Mouse (Mus musculus): ENCODE data around the gene Nodal.

The Nodal gene

GRCm38 (mm10) chr10:61398125-61398524 is 19.6 kb upstream of the Nodal start:
- no peak for DNase-seq (ENCODE audit: low read depth in 2 of 2, low spot score in 2 of 2)

DNA sequence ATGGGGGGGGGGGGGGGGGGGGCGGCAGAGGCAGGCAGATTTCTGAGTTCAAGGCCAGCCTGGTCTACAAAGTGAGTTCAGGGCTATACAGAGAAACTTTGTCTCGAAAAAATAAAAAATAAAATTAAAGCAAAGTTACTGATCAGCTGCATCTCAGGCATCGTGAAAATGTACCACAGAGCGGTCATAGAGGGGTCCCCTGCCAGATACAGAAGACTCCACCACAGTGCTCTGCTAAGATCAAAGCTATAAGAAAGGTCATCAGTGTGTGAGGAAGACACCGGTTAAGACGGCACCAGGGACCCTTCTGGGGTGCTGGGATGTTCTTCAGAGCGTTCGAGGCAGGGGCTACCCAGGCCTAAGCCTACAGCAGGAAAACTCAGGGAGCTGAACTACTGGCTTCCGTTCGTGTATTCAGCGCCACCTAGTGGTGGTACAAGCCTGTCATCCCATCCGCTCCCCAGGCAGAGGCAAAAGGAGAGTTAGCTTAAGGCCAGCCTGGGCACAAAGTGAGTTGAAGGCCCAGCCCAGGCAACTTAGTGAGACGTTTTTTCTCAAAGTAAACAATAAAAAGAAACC is 18.5 kb upstream of the Nodal start:
- peak; percentile 28 to 56 for DNase-seq (ENCODE audit: low read depth in 2 of 2, low spot score in 2 of 2)

DNA sequence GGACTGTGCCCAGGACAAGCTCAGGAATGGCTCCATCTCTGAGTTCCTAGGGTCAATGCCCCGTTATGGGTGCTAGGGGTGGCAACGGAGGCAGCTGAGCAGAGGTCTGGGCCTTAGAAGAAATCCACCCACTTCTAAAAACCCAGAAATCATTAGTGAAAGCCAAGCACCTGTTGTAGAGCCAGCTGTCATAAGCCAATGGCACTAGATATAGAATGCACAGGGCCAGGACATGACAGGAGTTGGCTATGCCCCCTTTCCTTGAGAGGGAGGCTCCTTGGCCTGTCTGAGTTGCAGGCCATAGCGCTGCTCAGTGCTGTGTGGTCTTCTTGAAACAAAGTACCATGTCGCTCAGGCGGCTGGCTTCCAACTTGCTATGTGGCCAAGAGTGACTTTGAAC is 17.4 kb upstream of the Nodal start:
- DNase-seq (ENCODE audit: low read depth in 2 of 2, low spot score in 2 of 2), result no peak

- DNase-seq (ENCODE audit: low read depth in 2 of 2, low spot score in 2 of 2), result no peak
These were observed 15.3 kb upstream of the Nodal start for GRCm38 (mm10) chr10:61402480-61402879.

DNA sequence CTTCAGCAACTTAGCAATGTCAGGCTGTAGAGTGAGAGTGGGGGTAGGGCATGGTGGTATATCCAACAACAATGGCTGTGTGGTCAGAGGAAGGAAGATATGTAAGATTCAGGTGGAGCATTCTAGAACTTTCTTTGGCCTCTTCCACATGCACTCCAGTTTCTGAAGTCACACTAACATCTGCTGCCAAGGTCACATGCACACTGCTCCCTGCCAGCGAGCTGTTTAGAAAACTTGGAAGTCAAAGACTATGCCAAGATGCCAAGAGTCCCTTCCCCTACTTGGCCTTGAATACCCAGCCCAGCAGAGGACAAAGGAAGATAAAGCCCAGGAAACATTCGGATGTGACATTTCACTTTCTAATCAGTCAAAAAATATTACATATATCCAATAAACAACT is 14.9 kb upstream of the Nodal start:
- DNase-seq (ENCODE audit: low read depth in 2 of 2, low spot score in 2 of 2), result no peak

DNA sequence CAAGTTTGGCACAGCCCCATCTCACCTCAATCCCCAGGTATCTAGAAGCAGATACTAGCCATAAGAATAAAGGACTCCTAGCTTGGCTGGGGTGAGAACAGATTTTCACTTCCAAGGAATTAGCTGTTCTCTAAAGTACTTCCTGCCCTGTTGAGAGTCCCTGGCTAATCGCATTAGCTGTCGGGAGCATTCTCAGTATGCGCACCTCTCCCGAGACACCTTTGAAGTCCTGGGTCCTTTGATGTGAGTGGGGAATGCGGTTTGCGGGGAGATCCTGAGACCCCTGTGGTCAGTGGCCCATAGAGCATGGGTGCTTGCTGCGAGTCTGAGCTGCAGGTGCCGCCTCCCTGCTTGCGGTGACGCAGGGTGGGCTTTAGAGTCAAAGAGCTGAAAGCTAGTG is 11.8 kb upstream of the Nodal start:
- no peak for DNase-seq (ENCODE audit: low read depth in 2 of 2, low spot score in 2 of 2)

DNA sequence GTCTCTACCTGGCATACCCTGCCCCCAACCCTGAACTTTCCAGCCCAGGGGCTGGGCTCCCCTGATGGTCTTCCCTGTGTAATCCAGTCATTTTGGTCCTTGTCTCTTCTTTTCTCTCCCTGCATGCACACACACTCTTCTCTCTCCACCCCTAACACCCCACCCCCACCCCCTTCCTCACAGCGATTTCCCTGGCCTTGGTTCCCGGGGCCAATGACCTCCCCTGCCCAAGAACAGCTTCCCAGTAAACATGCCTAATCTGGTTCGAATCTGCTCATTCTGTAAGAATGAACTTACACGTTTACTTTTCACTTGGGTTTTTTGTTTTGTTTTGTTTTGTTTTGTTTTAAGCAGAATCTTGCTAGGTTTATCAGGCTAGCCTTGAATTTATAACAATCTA is 8.0 kb upstream of the Nodal start:
- DNase-seq (ENCODE audit: low read depth in 2 of 2, low spot score in 2 of 2), result no peak

- DNase-seq (ENCODE audit: low read depth in 2 of 2, low spot score in 2 of 2), result no peak
These were observed 7.6 kb upstream of the Nodal start for GRCm38 (mm10) chr10:61410193-61410592.

DNA sequence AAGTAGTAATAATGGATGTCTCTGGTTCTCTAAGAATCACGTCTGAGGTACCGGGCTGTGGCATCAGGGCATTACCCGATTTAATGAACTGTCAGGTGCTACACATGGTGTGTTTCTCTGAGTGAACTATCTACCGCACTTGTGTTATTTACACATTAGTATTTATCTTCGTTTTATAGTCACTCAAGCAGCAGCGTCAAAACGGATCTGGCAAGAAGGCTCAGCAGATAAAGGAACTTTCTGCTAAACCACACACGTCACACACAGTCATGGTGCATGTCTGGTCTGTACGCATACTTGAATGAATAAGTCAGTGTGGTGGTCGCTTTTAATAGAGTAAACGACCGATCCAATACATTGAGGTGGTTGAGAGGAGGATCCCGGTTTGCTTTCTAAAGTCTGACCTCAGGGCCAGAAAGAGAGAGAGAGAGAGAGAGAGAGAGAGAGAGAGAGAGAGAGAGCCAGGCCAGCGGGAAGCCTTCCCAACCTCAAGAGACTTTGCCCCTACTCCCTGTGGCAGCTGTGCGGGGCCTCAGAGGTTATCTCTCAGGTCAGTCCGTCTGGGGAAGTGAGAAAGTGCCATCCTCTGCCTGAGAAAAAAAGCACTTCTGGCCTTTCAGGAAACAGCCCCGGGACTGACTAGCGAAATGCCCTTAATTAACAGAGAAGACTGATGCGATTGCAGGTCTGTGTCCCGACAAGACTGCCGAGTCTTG is 4.7 kb upstream of the Nodal start:
- no peak for DNase-seq (ENCODE audit: low read depth in 2 of 2, low spot score in 2 of 2)

- DNase-seq (ENCODE audit: low read depth in 2 of 2, low spot score in 2 of 2), result no peak
These were observed 2.5 kb upstream of the Nodal start for GRCm38 (mm10) chr10:61415240-61415639.

DNA sequence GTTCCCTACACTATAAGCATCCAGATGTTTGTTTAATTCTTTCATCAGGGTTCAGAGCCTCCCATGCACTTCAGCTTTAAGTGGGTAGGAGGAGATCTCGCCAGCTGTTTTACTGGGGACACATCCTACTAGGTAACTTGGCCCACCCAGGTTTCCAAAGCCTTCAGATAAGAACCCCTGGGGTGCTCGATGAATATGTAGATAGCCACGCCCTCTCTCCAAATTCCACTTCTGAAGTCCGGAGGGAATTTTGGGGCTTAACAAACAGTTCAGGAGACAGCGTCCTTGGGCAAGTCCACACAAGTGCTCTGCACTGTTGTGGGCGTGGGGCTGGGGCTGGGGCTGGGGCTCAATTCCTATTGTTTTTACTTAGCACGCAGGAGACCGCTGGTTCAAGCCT is 1.9 kb upstream of the Nodal start:
- DNase-seq (ENCODE audit: low read depth in 2 of 2, low spot score in 2 of 2), result no peak

DNA sequence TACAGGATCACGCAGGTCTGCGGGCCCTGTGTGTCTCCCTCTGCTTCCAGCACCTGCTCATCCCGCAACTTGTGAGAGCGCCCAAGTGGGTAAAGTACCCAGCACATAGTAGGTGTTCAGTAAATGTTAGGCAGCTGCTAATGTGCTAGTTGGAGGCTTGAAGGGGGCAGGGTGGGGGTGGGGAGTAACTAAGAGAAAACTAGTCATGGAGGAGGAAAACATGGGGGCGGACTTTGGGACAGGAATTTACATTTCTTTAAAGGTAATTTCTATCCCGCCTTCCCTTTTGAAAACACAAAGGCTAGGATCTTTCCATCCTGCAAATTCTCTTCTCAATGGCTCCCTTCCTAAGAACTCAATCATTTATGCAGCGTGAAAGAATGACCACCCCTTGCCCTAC is 1.2 kb upstream of the Nodal start:
- DNase-seq (ENCODE audit: low read depth in 2 of 2, low spot score in 2 of 2), result no peak

GRCm38 (mm10) chr10:61417046-61417445 is 726 bp upstream of the Nodal start:
- no peak for DNase-seq (ENCODE audit: low read depth in 2 of 2, low spot score in 2 of 2)

DNA sequence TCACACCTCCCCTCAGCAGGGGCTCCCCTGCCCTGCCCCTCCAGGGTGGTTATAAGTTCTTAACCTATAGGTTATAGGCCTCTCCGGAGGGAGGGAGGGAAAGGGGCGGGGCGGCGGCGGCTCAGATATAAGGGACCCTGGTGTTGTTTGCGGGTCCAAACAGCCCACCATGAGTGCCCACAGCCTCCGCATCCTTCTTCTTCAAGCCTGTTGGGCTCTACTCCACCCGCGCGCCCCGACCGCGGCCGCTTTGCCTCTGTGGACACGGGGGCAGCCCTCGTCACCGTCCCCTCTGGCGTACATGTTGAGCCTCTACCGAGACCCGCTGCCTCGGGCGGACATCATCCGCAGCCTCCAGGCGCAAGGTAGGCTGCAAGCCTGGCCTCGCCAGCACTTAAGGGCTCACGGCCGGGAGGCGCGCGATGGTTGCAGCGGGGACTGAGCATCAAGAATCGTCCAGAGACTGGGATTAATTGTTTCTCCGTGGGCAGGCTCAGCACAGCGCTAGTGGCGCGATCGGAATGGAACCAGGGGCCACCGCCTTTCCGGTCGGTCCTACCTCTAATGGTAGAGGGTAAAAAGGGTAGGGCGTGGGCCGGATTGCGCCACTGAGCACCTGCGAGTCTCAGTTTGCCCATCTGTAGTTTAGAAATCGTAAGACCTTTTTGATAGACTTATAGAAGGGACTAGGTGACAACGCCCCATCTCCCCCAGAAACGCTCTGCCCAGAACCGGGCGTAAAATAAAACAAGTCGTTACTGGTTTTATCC is 544 bp downstream of the Nodal start:
- DNase-seq (ENCODE audit: low read depth in 2 of 2, low spot score in 2 of 2), result no peak

- no peak for DNase-seq (ENCODE audit: low read depth in 2 of 2, low spot score in 2 of 2)
These were observed 1.4 kb downstream of the Nodal start for GRCm38 (mm10) chr10:61419146-61419545.

DNA sequence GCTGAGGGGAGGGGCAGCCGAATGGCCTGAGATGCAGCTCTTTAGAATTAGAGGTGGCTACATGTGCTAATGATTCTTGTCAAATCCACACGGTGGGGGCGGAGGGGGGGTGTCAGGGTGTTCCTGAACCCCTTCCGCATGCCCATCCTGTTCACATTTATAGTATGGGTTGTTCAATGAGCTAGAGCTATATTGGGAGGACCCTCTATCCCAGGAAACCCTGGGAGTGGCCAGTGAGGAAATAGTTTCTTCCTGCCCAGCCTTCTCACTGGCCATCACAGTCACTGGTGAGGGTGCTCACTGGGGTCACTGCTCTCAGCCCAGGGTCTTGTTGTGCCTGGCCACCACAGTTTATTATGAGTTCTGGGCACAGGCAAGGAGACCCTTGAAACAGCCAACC is 2.2 kb downstream of the Nodal start:
- DNase-seq (ENCODE audit: low read depth in 2 of 2, low spot score in 2 of 2), result no peak

DNA sequence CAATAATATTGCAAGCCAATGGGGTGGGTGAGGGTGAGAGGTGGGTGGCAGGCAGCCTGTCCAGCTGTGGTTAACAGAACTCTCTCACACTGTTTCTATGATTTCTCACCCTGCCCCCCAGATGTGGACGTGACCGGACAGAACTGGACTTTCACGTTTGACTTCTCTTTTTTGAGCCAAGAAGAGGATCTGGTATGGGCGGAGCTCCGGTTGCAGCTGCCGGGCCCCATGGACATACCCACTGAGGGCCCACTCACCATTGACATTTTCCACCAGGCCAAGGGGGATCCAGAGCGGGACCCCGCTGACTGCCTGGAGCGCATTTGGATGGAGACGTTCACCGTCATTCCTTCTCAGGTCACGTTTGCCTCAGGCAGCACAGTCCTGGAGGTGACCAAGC is 5.1 kb downstream of the Nodal start:
- DNase-seq (ENCODE audit: low read depth in 2 of 2, low spot score in 2 of 2), result no peak

- peak in 1 of 2 experiments; percentile 40 for DNase-seq (ENCODE audit: low read depth in 2 of 2, low spot score in 2 of 2)
These were observed 5.5 kb downstream of the Nodal start for GRCm38 (mm10) chr10:61423289-61423688.

DNA sequence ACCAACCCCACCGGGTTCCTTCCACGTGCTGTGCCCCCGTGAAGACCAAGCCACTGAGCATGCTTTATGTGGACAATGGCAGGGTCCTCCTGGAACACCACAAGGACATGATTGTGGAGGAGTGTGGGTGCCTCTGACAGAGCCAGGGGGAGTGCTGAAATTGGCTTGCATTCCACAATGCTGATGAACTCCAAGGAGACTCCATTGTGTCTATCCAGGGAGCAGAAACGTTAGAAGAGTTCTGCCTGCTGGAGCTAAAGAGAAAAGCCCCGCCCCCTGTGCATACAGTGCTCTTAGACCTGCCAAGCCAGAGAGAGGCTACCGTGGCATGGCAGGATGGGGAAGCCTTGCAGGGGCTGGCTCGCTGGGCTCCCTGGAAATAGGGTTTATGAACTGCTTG is 6.7 kb downstream of the Nodal start:
- no peak for DNase-seq (ENCODE audit: low read depth in 2 of 2, low spot score in 2 of 2)

DNA sequence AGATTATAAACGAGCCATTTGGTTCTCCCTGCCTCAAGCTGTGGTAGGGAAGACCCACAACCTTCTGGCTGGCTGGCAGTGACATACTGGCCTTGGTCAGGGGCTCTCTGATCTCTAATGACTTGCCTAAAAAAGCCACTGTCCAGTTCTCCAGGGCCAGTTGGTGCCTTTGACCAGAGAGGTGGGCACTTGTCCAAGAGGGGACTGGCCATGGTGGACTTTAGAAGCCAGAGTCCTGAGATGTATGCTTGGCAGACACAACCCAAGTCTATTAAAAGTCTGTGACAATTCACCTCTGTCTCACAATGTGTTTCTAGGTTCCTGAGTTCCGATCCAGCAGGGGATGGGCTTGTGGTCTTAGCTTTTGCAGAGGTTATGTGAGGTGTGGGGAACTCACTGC is 7.3 kb downstream of the Nodal start:
- DNase-seq (ENCODE audit: low read depth in 2 of 2, low spot score in 2 of 2), result no peak

GRCm38 (mm10) chr10:61426251-61426757 is 8.5 kb downstream of the Nodal start:
- DNase-seq (ENCODE audit: low read depth in 2 of 2, low spot score in 2 of 2), result no peak

DNA sequence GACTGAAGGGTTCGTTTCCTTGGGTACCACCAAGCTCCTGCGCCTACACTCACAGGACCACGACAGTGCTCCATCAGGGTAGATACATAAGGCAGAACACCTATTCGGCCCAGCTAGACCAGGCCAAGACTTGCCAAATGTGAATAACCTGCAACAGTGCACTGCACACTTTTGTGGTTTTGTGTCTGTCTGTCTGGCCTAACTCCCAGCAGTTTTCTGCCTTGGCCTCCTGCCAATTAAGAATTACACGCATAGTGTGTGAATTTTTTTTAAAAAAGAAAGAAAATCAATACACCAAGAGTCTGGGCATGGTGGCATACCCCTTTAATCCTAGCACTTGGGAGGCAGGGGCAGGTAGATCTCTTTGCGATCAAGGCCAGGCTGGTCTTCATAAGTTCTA is 10.2 kb downstream of the Nodal start:
- no peak for DNase-seq (ENCODE audit: low read depth in 2 of 2, low spot score in 2 of 2)

Data from CD8-positive naive resting alpha-beta T cell, adult 2 months (primary cell).